Mouse (Mus musculus): ENCODE results near the gene Rnf150.

Rnf150 gene

DNA sequence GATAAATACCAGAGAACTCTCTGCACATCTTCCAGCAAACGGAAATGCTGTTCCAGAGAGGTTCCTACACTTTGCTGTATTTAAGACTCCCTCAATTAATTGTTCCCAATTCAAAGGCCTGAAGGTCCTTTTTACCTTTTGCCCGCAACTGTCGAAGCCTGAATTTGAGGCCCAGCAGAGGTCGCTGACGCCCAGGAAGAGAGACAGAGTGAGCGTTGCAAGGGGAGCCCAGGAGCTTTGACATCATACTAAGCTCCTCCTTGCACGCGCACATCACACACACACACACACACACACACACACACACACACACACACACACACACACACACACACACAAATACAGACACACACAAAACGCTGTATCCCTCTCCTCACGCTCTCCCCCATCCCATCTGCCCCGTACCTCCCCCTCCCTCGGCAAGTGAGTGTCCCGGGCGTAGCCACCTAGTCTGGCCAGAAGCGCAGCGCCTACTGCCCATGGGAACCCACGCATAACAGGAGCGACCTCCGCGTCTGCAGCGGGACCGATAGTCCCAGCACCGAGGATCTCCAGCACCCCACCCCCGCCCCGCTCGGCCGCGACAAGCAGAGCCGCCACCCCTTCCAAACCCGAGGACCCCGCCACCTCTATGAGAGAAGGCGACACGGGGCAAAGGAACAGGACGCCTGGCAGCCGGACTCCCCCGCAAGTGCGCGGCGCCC is at the start of gene Rnf150:
Rnf150 (plus strand) TSS at position 316 of the 704 bp plus-strand sequence.
- DNase-seq (ENCODE audit: low spot score in 2 of 2), result peak; percentile 74 to 83

DNA sequence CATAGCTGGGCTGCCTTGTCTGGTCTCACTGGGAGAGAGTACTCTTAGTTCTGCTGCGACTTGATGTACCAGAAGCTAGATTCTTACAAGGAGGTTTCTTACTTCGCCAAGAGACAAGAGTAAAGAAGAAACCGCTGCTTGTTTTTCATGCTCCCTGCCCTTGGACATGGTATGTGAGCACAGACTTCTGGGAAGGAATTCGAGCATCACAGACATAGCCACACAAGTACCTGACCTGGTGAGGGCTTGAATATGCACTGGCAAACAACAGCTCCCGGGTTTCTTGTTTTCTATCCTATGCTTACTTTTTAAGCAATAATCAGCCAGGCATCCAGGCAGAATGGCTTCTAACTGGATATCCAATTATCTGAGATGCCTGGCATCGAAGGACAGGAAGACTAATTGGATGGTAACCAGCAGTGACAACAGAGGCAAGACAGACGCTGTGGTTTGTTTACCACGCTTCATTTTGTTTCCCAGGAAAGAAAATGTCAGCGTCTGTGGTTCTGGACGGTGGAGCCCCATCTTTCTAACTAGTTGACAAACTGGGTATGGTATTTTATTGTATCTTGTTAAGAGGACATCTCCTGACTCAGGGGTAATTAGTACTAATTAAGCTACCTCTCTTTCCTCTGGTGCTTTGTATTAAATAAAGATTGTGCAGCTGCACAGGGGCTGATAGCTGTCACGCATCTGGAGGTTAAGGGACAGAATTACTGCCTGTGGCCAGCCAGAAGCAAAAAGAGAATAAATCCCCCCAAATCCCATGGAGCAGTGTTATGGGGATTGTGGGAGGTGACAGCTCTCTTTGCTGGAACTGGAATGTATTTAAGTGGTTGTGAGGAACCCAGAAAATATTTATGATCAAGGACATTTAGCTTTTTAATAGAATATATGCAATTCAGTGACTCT is 36.8 kb upstream of the Rnf150 start:
- no peak for DNase-seq (ENCODE audit: low spot score in 2 of 2)

DNA sequence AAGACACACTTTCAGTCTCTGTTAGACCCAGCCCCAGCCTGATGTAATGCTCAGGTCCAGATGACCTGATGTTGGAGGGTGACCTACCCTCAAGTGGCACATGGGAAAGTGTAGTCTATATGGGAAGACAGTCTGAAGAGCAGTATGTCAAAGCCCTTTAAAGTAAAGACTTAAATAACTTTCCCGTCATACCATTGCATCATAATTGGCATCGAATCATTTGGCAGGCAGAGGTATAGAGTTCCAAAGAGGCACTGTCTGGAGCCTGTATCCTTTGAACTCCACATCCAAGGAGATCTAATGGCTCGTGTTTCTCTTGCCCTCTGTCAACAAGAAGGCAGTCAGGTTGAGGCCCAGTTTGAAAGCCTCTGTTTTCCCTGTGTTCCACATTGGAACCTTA is 22.7 kb upstream of the Rnf150 start:
- no peak for DNase-seq (ENCODE audit: low spot score in 2 of 2)

DNA sequence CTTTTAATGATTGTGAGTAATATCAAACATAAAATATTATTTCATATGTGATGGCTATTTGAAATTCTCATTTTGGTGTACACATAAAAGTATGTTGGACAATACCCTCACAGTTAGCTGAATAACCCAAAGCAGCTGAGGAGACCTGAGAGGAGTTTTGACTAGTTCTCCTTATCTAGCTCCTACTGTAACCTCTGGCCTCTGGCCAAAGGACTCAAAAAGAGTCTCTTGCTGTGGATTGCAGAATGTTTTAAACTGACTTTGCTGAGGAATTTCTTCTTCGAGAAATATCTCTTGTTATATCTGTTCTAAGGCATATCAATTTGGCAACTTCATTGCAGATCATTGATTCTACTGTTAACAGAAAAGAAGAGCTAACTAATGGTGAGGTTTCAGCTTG is 22.2 kb upstream of the Rnf150 start:
- DNase-seq (ENCODE audit: low spot score in 2 of 2), result no peak

DNA sequence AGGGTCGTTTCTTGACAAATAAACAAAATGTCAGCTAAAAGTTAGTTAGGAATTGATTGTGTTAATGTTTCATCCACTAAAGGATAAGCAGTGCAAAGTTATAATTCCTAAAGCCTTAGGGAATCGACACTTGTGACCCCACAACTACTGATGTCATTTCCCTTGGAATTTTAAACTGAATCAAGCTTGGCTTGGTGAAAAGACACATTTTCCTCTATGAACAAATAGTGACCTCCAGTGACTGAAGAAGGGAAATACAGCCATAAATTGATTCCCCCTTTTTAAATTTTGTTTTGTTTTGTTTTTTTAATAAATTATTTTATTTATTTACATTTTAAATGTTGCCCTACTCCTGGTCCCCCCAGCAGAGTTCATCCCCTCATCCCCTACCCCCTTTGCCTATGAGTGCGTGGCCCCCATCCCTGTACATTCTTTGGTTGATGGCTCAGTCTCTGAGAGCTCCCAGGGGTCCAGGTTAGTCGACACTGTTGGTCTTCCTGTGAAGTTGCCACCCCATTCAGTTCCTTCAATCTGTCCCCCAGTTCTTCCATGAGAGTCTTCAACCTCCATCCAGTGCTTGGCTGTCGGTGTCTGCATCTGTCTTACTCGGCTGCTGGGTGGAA is 21.5 kb upstream of the Rnf150 start:
- no peak for DNase-seq (ENCODE audit: low spot score in 2 of 2)

DNA sequence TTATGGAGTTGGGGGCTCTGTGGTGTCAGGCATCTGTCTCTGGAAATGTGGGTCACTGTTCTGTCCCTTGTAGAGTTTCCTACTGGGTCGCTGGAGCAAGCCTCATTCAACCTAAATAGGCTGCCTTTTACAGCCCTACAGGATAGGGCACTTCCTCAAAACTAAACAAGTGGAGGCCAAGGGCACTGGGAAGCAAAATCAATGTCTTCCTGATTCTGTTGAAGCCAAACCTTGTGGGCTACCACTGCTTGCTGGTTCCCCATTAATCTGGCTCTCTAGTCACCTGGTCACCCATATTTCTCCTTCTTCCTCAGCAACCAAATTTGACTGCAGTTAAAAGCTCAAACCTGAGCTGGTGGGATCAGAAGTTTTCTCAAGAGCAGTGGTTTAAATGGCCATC is 19.5 kb upstream of the Rnf150 start:
- no peak for DNase-seq (ENCODE audit: low spot score in 2 of 2)

DNA sequence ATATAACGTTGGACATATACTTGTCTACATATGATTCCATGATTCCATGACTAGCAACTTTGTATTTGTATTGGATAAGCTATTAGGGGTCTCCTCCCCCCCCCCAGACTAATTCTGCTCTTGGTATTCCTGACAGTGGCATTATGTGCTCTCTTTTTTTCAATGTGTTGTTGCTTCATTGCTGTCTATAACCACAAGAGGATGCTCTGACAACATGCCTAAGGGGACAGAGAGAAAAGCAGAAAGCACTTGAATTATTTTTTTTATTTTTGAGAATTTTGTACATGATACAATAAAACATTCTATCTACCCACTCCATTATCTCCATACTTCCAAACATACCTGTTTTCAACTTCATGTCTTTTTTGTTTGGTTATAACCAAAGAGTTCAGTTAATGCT is 18.7 kb upstream of the Rnf150 start:
- no peak for DNase-seq (ENCODE audit: low spot score in 2 of 2)

DNA sequence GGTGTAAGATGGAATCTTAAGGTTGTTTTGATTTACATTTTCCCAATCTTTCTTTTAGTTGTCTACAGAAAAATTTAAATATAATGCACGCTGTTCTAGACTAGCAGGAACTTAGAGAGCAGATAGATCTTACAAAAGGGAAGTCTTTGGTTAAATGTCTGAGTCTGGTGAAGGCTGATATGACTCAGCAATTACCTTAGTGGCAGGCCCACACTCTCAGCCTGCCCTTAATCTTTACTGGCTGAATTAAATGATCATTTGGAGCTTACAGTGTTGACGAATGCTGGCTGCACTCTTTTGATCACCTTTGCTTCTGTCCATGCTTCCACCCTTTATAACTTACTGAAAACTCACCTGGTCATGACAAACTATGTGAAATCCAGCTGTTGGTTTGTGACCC is 17.1 kb upstream of the Rnf150 start:
- no peak for DNase-seq (ENCODE audit: low spot score in 2 of 2)

DNA sequence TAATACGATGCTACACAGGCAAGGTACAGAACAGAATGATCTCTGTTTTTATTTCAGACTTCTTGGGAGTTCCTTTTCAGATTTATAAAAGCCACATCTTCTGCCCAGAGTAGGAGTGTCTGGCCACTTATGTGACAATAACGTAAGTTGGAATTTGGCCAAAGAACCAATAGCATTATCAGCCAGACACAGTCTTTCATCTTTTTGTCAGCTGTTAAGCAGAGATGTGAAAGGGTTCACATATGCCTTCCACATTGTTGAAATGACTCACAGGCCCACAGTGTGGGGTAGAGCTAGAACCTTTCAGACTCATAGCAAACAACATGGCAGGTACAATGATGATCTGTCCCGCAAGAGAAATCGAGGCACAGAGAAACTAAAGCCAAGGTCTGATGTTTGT is 16.4 kb upstream of the Rnf150 start:
- DNase-seq (ENCODE audit: low spot score in 2 of 2), result no peak

DNA sequence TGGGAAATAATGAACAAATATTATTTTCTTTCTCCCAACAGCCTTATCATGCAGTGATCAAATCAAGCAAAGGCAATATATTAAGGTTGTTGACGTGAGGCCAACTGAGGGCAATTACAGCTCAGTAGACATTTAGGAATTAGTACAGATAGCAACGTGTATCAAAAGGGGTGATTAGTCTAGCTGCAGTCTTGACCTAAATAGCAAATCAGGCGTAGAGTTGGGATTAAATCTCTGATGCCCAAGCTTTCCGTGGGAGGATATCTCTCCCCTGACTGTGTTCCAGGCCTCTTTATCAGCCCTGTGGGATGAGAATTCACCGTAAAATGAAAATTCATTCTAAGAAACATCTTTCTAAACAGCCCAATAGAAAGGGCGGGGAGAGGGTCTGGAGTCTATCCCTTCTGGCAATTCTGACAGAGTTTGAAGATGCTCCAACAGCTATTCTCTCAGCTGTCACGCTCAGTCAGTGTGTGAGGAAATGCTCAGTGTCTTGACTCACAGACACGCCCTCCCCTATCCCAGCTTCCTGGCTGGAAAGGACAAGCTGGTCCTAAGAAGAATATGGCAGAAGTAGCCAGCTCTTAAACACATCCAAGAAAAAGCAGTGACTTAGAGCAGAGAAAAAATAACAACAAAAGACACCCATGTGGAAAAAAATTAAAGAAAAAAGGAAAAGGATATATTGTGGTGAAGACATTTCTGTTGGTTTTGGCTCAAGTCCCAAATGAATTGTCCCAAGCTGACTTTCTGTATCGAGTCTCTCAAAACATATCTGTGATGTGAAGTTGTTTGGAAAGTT is 4.4 kb upstream of the Rnf150 start:
- DNase-seq (ENCODE audit: low spot score in 2 of 2), result no peak

DNA sequence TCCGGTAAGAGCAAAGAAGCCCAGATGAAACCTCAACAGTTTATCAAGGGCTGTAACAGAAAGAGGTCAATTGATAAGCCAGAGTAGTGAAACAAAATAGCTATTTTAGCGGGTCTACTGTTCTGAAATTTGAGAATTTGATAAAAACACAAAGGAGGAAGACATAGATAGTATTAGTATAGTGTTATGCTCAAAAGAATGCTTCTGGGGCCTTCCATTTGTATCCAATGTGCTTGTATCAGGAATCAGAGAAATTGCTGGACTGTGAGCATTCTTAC is 3.9 kb upstream of the Rnf150 start:
- DNase-seq (ENCODE audit: low spot score in 2 of 2), result no peak

DNA sequence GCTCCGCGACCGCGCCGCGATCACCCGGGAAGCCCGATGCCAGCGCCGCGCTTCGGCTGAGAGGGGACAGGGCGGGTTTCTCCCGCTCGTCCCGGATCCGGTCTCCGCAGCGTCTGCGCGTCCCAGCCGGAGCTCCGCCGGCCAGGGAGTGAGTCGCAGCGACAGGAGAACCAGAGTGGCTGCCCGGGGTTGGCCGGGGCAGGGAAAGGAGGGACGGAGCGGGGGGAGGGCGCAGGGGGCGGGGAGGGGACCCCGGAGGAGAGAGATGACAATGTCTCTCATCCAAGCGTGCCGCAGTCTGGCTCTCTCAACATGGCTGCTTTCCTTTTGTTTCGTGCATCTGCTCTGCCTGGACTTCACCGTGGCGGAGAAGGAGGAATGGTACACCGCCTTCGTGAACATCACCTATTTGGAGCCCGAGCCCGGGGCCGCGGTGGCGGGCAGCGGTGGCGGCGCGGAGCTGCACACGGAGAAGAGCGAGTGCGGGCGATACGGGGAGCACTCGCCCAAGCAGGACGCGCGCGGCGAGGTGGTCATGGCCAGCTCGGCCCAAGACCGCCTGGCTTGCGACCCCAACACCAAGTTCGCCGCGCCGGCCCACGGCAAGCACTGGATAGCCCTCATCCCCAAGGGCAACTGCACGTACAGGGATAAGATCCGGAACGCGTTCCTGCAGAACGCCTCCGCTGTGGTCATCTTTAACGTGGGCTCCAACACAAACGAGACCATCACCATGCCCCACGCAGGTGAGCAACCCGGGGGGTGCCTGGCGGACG is 777 bp downstream of the Rnf150 start:
- peak; percentile 36 to 69 for DNase-seq (ENCODE audit: low spot score in 2 of 2)

DNA sequence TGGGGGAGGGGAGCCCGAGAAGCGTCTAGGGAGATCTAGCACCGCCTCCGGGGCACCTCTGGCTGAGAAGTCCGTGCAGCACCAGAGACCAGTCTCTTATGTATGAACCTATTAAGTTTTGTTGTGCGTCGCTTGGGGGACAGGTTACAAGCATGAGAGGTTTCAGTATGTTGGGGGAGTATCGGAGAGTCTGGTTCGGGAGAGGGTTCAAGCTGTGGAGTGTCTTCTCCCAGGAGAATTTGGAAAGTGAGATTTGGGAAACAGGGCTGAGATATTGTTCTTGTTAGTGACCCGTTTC is 1.3 kb downstream of the Rnf150 start:
- no peak for DNase-seq (ENCODE audit: low spot score in 2 of 2)

DNA sequence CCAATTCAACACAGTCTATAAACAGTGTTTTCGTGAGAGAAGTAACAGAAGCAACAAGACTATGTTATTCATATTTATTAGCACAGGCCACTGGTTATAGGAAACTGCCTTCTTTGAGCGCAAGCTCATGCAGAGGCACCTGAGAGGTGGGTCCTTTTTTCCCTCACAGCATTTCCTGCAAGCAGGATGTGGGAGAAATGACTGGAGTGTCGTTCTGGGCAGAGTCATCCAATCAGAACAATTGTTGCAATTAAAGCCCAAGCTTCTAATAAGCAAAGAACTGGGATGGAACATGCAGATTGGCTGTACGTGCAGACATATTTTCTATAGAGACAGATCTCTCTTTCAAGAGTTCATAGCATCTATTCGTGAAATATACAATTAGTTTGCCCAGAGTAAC is 2.1 kb downstream of the Rnf150 start:
- no peak for DNase-seq (ENCODE audit: low spot score in 2 of 2)

DNA sequence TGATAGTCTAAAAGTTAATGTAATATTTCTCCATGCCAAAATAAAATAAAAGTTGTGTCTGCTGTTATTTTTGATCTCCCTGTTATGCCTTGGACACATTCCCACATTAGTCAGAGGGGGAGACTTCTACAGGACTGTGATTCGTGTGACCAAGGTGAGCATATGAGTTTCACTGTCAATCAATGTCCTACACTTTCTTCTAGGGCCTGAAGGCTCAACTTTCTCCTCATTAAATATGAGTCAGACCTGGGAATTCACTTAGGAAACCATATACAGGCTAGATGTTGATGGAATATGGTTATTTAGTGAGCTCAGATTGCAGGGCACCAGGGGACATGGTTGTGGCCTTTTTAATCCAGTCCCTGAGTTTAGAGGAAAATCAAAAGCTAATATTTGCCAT is 3.1 kb downstream of the Rnf150 start:
- no peak for DNase-seq (ENCODE audit: low spot score in 2 of 2)

DNA sequence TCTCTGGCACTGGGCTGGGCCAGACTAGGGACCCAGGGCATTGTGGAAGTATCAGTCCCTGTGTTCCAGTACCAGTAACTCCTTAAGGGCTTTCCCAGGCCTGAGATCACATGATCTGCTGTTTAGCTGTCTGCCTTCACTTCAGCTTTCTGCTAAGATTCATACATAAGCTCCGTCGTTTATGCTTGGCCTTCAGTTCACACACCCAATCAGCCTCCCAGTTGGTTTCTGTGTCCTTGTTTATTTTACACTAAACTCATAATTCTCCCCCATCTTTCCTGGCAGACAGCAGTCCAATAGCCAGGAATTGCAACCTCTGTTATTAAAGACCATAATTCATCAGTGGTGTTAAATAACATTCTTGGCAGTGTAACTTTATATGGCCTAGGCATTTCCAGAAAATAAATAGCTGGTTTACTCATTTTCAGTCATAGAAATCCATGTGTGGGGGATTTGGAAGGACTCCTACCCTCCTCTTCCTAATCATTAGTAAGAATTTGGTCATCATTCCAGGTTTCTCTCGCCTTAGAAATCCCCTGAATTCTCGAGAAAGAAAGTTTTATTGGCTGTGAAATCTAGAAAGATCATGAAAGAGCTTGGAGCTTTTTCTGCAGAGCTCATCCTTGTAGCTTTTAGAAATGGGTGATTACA is 7.8 kb downstream of the Rnf150 start:
- no peak for DNase-seq (ENCODE audit: low spot score in 2 of 2)

DNA sequence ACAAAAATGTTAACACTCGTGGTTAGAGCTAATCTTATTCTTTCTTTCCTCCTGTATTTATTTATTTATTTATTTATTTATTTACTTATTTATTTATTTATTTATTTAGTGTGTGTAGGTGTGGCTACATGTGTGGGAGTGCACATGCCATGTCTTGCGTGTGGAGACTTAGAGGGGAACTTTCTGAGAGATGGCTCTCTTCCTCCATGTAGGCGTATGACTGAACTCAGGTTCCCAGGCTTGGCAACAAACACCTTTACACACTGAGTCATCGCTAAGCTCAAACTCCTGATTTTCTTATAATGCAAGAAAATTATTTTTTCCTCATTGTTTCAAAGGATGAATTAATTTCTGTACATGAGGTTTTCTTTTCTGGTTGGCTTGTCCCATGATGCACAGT is 8.8 kb downstream of the Rnf150 start:
- no peak for DNase-seq (ENCODE audit: low spot score in 2 of 2)

DNA sequence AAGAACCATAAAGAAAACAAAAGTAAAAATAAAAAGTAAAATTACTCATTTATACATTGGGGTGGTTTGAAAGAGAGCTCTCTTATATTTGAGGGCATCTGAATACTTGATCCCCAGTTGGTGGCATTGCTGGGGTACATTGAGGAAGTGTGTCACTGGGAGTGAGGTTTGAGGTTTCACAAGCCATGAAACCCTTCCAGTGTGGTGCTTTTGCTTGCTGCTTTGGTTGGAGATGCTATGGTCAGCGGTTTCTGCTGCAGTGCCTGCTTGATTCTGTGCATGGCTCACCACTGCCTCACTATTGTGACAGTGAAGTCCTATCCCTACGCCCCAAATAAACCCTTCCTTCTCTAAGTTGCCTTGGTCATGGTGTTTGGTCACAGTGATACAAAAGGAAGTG is 10.9 kb downstream of the Rnf150 start:
- no peak for DNase-seq (ENCODE audit: low spot score in 2 of 2)

DNA sequence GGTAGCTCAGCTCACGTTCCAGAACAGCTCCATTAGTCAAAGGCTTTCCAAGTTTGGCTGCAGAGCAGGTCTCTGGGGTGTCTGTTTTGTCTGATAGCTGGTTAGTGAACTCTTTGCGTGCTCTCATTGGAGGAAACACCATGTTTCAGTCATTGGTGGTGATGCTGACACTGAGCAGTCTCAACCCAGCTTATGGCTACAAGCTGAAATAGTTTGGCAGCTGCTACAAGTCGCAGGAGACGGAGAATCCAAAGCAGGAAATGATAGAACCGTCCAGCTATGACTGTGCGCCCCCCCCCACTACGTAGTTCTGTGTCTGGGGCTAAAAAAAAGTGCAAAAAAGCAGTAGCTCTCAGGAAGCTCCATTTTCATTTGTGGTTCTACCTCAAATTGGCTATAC is 12.0 kb downstream of the Rnf150 start:
- DNase-seq (ENCODE audit: low spot score in 2 of 2), result no peak

DNA sequence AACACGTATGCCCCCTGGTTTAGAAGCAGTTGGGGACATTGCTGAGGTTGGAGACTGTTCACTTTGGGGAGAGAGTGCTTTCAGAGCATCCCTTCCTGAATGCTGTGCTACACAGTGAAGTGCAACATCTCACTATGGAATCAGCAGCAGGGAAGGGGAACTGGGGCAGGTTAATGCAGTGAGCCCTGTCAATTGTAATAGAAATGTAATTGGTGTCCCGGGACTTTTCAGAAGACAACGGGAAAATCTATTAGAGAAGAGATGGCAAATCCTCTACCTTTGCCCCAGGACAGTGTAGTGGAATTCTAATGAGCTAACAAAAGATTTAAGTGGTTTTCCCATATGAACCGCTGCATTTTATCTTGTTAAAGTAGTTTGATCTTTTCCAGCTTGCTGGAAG is 21.3 kb downstream of the Rnf150 start:
- no peak for DNase-seq (ENCODE audit: low spot score in 2 of 2)

DNA sequence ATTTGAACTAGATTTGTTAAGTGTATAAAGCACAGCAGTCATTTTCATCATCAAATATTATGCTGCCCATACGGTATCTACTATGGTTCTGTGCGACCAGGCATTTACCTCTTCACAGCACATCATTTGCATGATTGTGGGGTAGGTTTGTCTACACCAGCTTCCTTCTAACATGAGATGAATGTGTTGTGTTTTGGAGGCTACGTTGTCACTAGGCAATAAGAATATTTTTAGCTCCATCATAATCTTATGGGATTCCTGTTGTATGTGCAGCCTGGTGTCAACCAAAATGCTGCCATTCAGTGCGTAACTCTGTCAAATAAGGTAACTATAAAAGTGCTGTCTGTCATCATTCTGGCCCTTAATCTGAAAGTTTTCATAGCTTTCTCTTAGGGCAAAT is 24.1 kb downstream of the Rnf150 start:
- DNase-seq (ENCODE audit: low spot score in 2 of 2), result no peak

Data from urinary bladder, postnatal 4 days (tissue).